Mouse (Mus musculus) heart, embryonic 15.5 days (tissue): ENCODE results near the gene Snap23. TPM values are rescaled to one million over a fixed set of nuclear protein-coding genes. Genes with fewer than 3 reads are reported as not detected.
"Not testable (repeated sequence)": the region's sequence is repeated elsewhere in the genome, so short reads cannot be mapped to it uniquely, and the experiment has no call there.

Experiments
- ATAC-seq: fragments of 200-750 bp; cut with Nextera tagmentation; replicated peaks from 2 replicates; pipeline ENCODE4 v1.8.0; 2017; ENCODE audit warnings: low read depth, moderate TSS enrichment; ENCODE audit not compliant: insufficient number of reproducible peaks, insufficient read depth, low FRiP score
- H3K27ac ChIP-seq: fragments of 300-500 bp; sonication (generic); 2 replicates; pipeline ENCODE4 v1.5.1; 2015; ENCODE audit warnings: mild to moderate bottlenecking, inconsistent platforms
- H3K27me3 ChIP-seq: fragments of 300-500 bp; sonication (generic); 2 replicates; pipeline ENCODE4 v1.6.1; 2015; ENCODE audit warnings: inconsistent platforms
- H3K36me3 ChIP-seq: fragments of 300-500 bp; sonication (generic); 2 replicates; pipeline ENCODE4 v1.6.1; 2015; ENCODE audit warnings: mild to moderate bottlenecking, inconsistent platforms
- H3K4me1 ChIP-seq: fragments of 300-500 bp; sonication (generic); replicated peaks from 2 replicates; pipeline ENCODE4 v1.6.1; 2015; ENCODE audit warnings: inconsistent platforms
- H3K4me2 ChIP-seq: fragments of 300-500 bp; sonication (generic); 2 replicates; pipeline ENCODE4 v1.6.1; 2015; ENCODE audit warnings: inconsistent platforms, mild to moderate bottlenecking, moderate library complexity
- H3K4me3 ChIP-seq: fragments of 300-500 bp; sonication (generic); 2 replicates; pipeline ENCODE4 v1.5.1; 2015; ENCODE audit warnings: mild to moderate bottlenecking, inconsistent platforms
- H3K9ac ChIP-seq: fragments of 300-500 bp; sonication (generic); 2 replicates; pipeline ENCODE4 v1.6.1; 2015; ENCODE audit warnings: mild to moderate bottlenecking, inconsistent platforms
- H3K9me3 ChIP-seq: fragments of 300-500 bp; sonication (generic); replicated peaks from 2 replicates; pipeline ENCODE4 v1.6.1; 2016; ENCODE audit warnings: inconsistent platforms
- WGBS: fragments of 180-500 bp; shearing (Covaris S2); methylation state at CpG from one replicate; pipeline ENCODE4 v1.1.7; 2015; ENCODE audit warnings: mixed read lengths; 5-methylcytosine and 5-hydroxymethylcytosine counted together
- polyA plus RNA-seq: library from polyadenylated mRNA; unstranded; fragments of >200 nt; fragmentation: Nextera tagmentation; extraction: Ambion mirVana; gene quantifications from 2 replicates; pipeline ENCODE4 v1.2.1, GENCODE M21; 2015

Snap23 gene
- polyA plus RNA-seq, 1 experiment from 2014 or later: 45.6 TPM

DNA sequence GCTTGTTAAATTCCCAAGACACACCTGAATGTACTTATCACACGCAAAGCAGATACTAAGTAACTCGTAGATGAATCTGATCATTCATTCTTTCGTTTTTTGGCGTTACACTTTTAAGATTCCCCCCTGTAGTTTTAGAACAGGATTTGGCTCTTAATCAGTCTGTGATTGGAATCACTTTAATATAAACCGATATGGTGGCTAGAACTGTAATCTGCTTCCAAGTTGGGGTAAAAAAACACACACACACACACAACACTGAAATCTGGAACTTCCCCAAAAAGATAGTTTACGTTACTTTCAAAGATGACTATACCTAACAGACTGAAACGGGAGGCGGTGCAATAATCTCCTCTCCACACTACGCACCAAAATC is 4.6 kb upstream of the Snap23 start:
- Histone ChIP-seq H3K4me2 (peak overlapping the region; percentile 62), H3K4me1 (peaks cover 21% of the 10 kb centered on the region), H3K36me3 (no peaks in the 10 kb centered on the region), H3K4me3 (peak overlapping the region; percentile 98), H3K9ac (peak overlapping the region; percentile 98), H3K9me3 (no peaks in the 10 kb centered on the region), H3K27me3 (no peaks in the 10 kb centered on the region), H3K27ac (peak overlapping the region; percentile 84)
- 18% methylated on average over 9 of the region's 9 CpGs for WGBS
- no peak for ATAC-seq

GRCm38 (mm10) chr2:120563235-120563990 is 4.1 kb upstream of the Snap23 start, which contains the start of gene Zfp106:
Gene Zfp106 (minus strand): TSS chr2:120563843.
- Histone ChIP-seq H3K4me3 (peak within 1 kb of the TSS; percentile 98), H3K27me3 (no peaks in the 10 kb centered on the region), H3K9me3 (no peaks in the 10 kb centered on the region), H3K4me2 (peak within 1 kb of the TSS; percentile 62), H3K4me1 (peaks cover 21% of the 10 kb centered on the region), H3K27ac (peak within 1 kb of the TSS; percentile 84), H3K36me3 (no peaks in the 10 kb centered on the region), H3K9ac (peak within 1 kb of the TSS; percentile 98)
- WGBS: under 1% methylated on average over 50 of the region's 50 CpGs
- peak; percentile 69 for ATAC-seq

GRCm38 (mm10) chr2:120564548-120565188 is 2.8 kb upstream of the Snap23 start:
- not testable (repeated sequence) for H3K9me3 ChIP-seq, H3K4me3 ChIP-seq, H3K27ac ChIP-seq, H3K4me2 ChIP-seq, ATAC-seq, H3K9ac ChIP-seq, H3K27me3 ChIP-seq, H3K36me3 ChIP-seq
- WGBS: 86% methylated on average over 4 of the region's 4 CpGs
- peaks cover 29% of the 10 kb centered on the region for H3K4me1 ChIP-seq

GRCm38 (mm10) chr2:120565363-120565762 is 2.1 kb upstream of the Snap23 start:
- no peak for ATAC-seq
- Histone ChIP-seq H3K4me3 (no peak overlapping the region), H3K4me1 (peaks cover 29% of the 10 kb centered on the region), H3K4me2 (no peak overlapping the region), H3K9ac (no peak overlapping the region), H3K36me3 (no peaks in the 10 kb centered on the region), H3K27ac (no peak overlapping the region), H3K9me3 (no peaks in the 10 kb centered on the region), H3K27me3 (no peaks in the 10 kb centered on the region)
- 64% methylated on average over 2 of the region's 2 CpGs for WGBS

DNA sequence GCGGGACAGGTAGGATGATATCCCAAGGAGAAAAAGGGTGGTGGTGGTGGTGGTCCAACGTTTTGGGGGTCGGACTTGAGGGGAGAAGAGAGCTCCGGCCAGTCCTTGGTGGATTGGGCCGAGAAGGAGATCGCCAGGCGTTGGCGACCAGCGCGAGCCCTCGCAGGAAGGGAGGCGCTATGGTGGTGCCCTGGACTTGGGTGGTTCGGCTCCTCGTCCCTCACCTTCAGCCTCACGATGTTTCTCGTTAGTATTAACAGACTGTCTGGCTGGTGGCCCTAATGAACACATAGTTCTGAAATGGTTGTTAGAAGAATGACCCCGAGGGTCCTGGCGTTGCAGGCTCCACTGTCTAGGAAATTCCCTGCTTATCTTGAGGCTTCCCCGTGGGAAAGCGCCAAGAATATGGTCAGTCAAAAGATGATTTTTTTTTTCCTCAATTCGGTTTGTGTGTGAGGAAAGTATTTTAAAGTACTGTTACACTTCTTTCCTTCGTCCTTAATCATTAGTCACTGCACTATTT is 388 bp downstream of the Snap23 start:
- Histone ChIP-seq H3K9me3 (no peaks in the 10 kb centered on the region), H3K27me3 (no peaks in the 10 kb centered on the region), H3K27ac (peak overlapping the region; percentile 91), H3K4me3 (peak overlapping the region; percentile 70), H3K4me2 (peak overlapping the region; percentile 66), H3K36me3 (no peaks in the 10 kb centered on the region), H3K4me1 (peaks cover 16% of the 10 kb centered on the region), H3K9ac (peak overlapping the region; percentile 71)
- under 1% methylated on average over 22 of the region's 22 CpGs for WGBS
- ATAC-seq: peak; percentile 71

GRCm38 (mm10) chr2:120571081-120571480 is 3.6 kb downstream of the Snap23 start:
- H3K9me3 ChIP-seq: no peaks in the 10 kb centered on the region
- no peak overlapping the region for H3K4me3 ChIP-seq
- no peaks in the 10 kb centered on the region for H3K36me3 ChIP-seq
- no peak for ATAC-seq
- WGBS: 94% methylated on average over 3 of the region's 3 CpGs
- H3K27ac ChIP-seq: no peak overlapping the region
- H3K9ac ChIP-seq: no peak overlapping the region
- H3K4me1 ChIP-seq: peaks cover 10% of the 10 kb centered on the region
- no peak overlapping the region for H3K4me2 ChIP-seq
- no peaks in the 10 kb centered on the region for H3K27me3 ChIP-seq

DNA sequence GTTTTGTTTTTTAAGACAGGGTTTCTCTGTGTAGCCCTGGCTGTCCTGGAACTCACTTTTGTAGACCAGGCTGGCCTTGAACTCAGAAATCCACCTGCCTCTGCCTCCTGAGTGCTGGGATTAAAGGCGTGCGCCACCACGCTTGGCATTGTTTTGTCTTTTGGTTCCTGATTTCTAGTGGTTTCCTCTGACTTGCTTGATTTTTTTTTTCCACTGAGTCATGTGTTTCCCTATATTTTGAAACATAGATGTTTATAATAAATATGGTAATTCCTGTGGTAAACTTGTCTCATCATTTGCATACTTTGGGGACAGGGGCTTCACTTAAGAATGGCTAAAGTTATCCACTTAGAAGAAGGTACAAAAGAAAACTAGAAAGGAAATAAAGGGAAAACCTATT is 4.7 kb downstream of the Snap23 start:
- H3K36me3 ChIP-seq, H3K27me3 ChIP-seq, ATAC-seq, H3K27ac ChIP-seq, H3K4me1 ChIP-seq, H3K9ac ChIP-seq, H3K4me2 ChIP-seq, H3K4me3 ChIP-seq, H3K9me3 ChIP-seq: not testable (repeated sequence)
- 94% methylated on average over 3 of the region's 3 CpGs for WGBS

- Histone ChIP-seq H3K9ac (no peak overlapping the region), H3K27ac (no peak overlapping the region), H3K36me3 (no peaks in the 10 kb centered on the region), H3K4me2 (no peak overlapping the region), H3K4me1 (peaks cover 2% of the 10 kb centered on the region; the same call in 1 of the 2 replicates), H3K27me3 (no peaks in the 10 kb centered on the region), H3K9me3 (no peaks in the 10 kb centered on the region), H3K4me3 (no peak overlapping the region)
- ATAC-seq: no peak
- WGBS: 86% methylated on average over 3 of the region's 3 CpGs
These were observed 7.7 kb downstream of the Snap23 start for GRCm38 (mm10) chr2:120575121-120575520.

DNA sequence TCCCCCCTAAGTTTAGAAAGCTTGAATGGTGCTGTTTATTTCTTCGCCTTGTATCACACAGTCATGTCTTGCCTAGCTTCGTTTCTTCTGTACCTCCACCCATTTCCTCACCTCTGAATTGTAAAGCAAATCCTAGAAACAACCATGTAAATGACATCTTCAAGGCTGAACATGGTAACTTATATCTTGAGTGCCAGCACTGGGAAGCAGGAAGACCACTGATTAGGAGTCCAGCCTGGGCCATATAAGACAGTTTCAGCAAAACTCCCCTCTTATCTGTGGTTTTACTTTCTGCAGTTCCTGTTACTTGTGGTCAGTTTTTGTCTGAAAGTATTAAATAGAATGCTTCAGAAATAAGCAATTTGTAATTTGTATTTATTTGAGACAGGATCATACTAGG is 8.5 kb downstream of the Snap23 start:
- no peaks in the 10 kb centered on the region for H3K27me3 ChIP-seq
- H3K4me3 ChIP-seq: no peak overlapping the region
- peaks cover 2% of the 10 kb centered on the region; the same call in 1 of the 2 replicates for H3K4me1 ChIP-seq
- H3K9ac ChIP-seq: no peak overlapping the region
- no peak overlapping the region for H3K4me2 ChIP-seq
- H3K9me3 ChIP-seq: no peaks in the 10 kb centered on the region
- WGBS: 82% methylated on average over 2 of the region's 2 CpGs
- H3K27ac ChIP-seq: no peak overlapping the region
- no peak for ATAC-seq
- no peaks in the 10 kb centered on the region for H3K36me3 ChIP-seq

DNA sequence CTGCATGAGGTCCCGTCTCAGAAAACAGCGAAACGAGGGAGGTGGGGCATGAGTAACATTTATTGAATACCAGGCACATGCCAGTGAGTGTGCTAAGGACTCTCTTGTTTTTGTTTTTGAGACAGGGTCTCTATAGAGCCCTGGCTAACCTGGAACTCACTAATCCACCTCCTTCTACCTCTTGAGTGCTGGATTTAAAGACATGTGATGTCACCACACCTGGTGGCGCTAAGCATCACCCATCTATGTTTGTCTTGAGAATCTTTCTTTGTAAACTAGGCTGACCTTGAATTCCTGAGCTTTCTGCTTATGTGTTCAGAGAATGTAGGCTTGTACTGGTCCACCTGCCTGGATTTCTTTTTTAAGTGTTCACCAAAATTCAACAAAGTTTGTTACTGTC is 10.3 kb downstream of the Snap23 start:
- H3K36me3 ChIP-seq: no peaks in the 10 kb centered on the region
- H3K27ac ChIP-seq: no peak overlapping the region
- H3K9ac ChIP-seq: no peak overlapping the region
- no peak for ATAC-seq
- H3K4me1 ChIP-seq: peaks cover 2% of the 10 kb centered on the region
- no peak overlapping the region for H3K4me2 ChIP-seq
- H3K27me3 ChIP-seq: no peaks in the 10 kb centered on the region
- no peaks in the 10 kb centered on the region for H3K9me3 ChIP-seq
- no peak overlapping the region for H3K4me3 ChIP-seq
- WGBS: 64% methylated on average over 4 of the region's 4 CpGs

- 66% methylated on average over 5 of the region's 5 CpGs for WGBS
- Histone ChIP-seq H3K9me3 (no peaks in the 10 kb centered on the region), H3K4me2 (no peak overlapping the region), H3K4me1 (peaks cover 2% of the 10 kb centered on the region), H3K27ac (no peak overlapping the region), H3K27me3 (no peaks in the 10 kb centered on the region), H3K9ac (no peak overlapping the region), H3K4me3 (no peak overlapping the region), H3K36me3 (no peaks in the 10 kb centered on the region)
- ATAC-seq: no peak
These were observed 10.8 kb downstream of the Snap23 start for GRCm38 (mm10) chr2:120578286-120578685.
